Mouse (Mus musculus) splenic B cell, adult 2 months (primary cell): Measurements from ENCODE around the gene Kif22.

ENCODE experiments used
- DNase-seq: peaks from one replicate; pipeline ENCODE4 v3.0.0-alpha.2; 2011; ENCODE audit warnings: low read depth, low spot score
- H3K27me3 ChIP-seq: 2 replicates; pipeline ENCODE4 v1.6.1; 2012; ENCODE audit warnings: mild to moderate bottlenecking, low read length, moderate library complexity, mixed read lengths; ENCODE audit not compliant: control insufficient read depth, poor library complexity, insufficient read depth, severe bottlenecking
- H3K36me3 ChIP-seq: 2 replicates; pipeline ENCODE4 v1.6.1; 2012; ENCODE audit warnings: mild to moderate bottlenecking, low read length, moderate library complexity, mixed read lengths; ENCODE audit not compliant: control insufficient read depth, poor library complexity, insufficient read depth, severe bottlenecking

Kif22 gene

GRCm38 (mm10) chr7:126999568-126999967 is 42.7 kb downstream of the Kif22 start:
- no peak for DNase-seq
- Histone ChIP-seq H3K36me3 (peaks cover 10% of the 10 kb centered on the region), H3K27me3 (no peaks in the 10 kb centered on the region)

GRCm38 (mm10) chr7:126996449-126996848 is 45.8 kb downstream of the Kif22 start:
- DNase-seq = no peak
- peaks cover 14% of the 10 kb centered on the region for H3K36me3 ChIP-seq
- H3K27me3 ChIP-seq = no peaks in the 10 kb centered on the region

- H3K27me3 ChIP-seq = no peaks in the 10 kb centered on the region
- peaks cover 4% of the 10 kb centered on the region for H3K36me3 ChIP-seq
- DNase-seq = no peak
Measured at GRCm38 (mm10) chr7:126988816-126989215, 53.5 kb downstream of the Kif22 start.

- peak; percentile 42 for DNase-seq
- H3K36me3 ChIP-seq = peaks cover 2% of the 10 kb centered on the region
- H3K27me3 ChIP-seq = no peaks in the 10 kb centered on the region
Measured at GRCm38 (mm10) chr7:126986319-126986718, 56.0 kb downstream of the Kif22 start.

- DNase-seq = no peak
- Histone ChIP-seq H3K36me3 (peaks cover 2% of the 10 kb centered on the region), H3K27me3 (no peaks in the 10 kb centered on the region)
Measured at GRCm38 (mm10) chr7:126984667-126985444, 57.4 kb downstream of the Kif22 start.

- Histone ChIP-seq H3K27me3 (no peaks in the 10 kb centered on the region), H3K36me3 (peaks cover 4% of the 10 kb centered on the region)
- DNase-seq = no peak
Measured at GRCm38 (mm10) chr7:126983113-126983512, 59.2 kb downstream of the Kif22 start.

GRCm38 (mm10) chr7:126982054-126982453 is 60.2 kb downstream of the Kif22 start:
- H3K36me3 ChIP-seq = peaks cover 6% of the 10 kb centered on the region
- no peaks in the 10 kb centered on the region for H3K27me3 ChIP-seq
- DNase-seq = no peak

- no peak for DNase-seq
- H3K27me3 ChIP-seq = no peaks in the 10 kb centered on the region
Measured at GRCm38 (mm10) chr7:126981601-126982000, 60.7 kb downstream of the Kif22 start.

GRCm38 (mm10) chr7:126978841-126979240 is 63.4 kb downstream of the Kif22 start:
- Histone ChIP-seq H3K36me3 (peaks cover 6% of the 10 kb centered on the region), H3K27me3 (no peaks in the 10 kb centered on the region)
- DNase-seq = peak; percentile 9

More at GRCm38 (mm10) chr7:126981601-126982000, 60.7 kb downstream of the Kif22 start:
- H3K36me3 ChIP-seq = peaks cover 6% of the 10 kb centered on the region
